Mouse (Mus musculus): ENCODE measurements around the gene Dnah11. TPM values are rescaled to one million over a fixed set of nuclear protein-coding genes. Genes with fewer than 3 reads are reported as not detected.

The Dnah11 gene
- polyA plus RNA-seq, 1 experiment from 2014 or later = 0.74 TPM

Other genes starting within 250 kb of the Dnah11 start
- 29.1 and 29.8 TPM in 2 replicates for gene Sp4, start 102.4 kb upstream of the Dnah11 start, polyA plus RNA-seq (2014; fragmentation: Nextera tagmentation; extraction: Ambion mirVana)

Measured in hindbrain, embryonic 14.5 days (tissue).